Mouse (Mus musculus) liver, embryonic 14.5 days (tissue): Measurements from ENCODE around the gene E430018J23Rik.

ENCODE experiments used
- CTCF ChIP-seq: IDR thresholded peaks from 2 replicates; pipeline ENCODE4 v1.5.1; 2016; ENCODE audit warnings: antibody characterized with exemption, low read depth, control low read depth
- EP300 ChIP-seq: IDR thresholded peaks from 2 replicates; pipeline ENCODE4 v1.6.1; 2016; ENCODE audit warnings: antibody characterized with exemption, low read depth

GRCm38 (mm10) chr7:127435206-127435605 is 41.8 kb upstream of the E430018J23Rik start:
- TF ChIP-seq EP300 = no peak
- no peak for TF ChIP-seq CTCF
